17 mouse cellular contexts compared by ENCODE assay signal in genomic region chr11:94697703-94698464, GRCm38 (mm10). TPM values are rescaled to one million over a fixed set of nuclear protein-coding genes. Genes with fewer than 3 reads are reported as not detected.
DNase-seq lines count a peak whose midpoint lies in the region; ATAC-seq and TF ChIP-seq lines count a peak whose summit lies in the region.
"Had no signal": no experiment of that assay in that cellular context is flagged by ENCODE, and none has a peak within 500 bp of the region (broad histone marks: within the 10 kb centered on the region; RNA-seq: fewer than 3 reads in every experiment).

No protein-coding gene starts in this region.

- 0 out of 2 replicates have a peak, but pooled peaks cover 4% of the 10 kb centered on the region for H3K27me3 ChIP-seq in lung, embryonic 14.5 days (ENCODE audit: insufficient read depth, low read length)
- H3K27me3 ChIP-seq in E14TG2a.4 (ENCODE audit: insufficient read depth, low read length): peaks cover 5% of the 10 kb centered on the region; the same call in 1 of the 2 replicates
- no peaks in the 10 kb centered on the region for H3K27me3 ChIP-seq in embryonic facial prominence, embryonic 14.5 days (replicated peaks; ENCODE audit: control insufficient read depth, insufficient read depth, low read length)
- H3K27me3 ChIP-seq: hindbrain, embryonic 12.5 days had no signal

- no peak for TF ChIP-seq CTCF in lung, embryonic 14.5 days (IDR thresholded peaks at IDR 0.05; ENCODE audit: low read depth)
- no peak for TF ChIP-seq CTCF in E14TG2a.4 (conservative IDR thresholded peaks at IDR 0.05; ENCODE audit: low read length)

- no peaks in the 10 kb centered on the region for H3K9me3 ChIP-seq in lung, embryonic 14.5 days (ENCODE audit: low read depth, low read length)
- no peaks in the 10 kb centered on the region for H3K9me3 ChIP-seq in E14TG2a.4 (ENCODE audit: low read length)
- H3K9me3 ChIP-seq in embryonic facial prominence, embryonic 14.5 days (ENCODE audit: control insufficient read depth, low read length): no peaks in the 10 kb centered on the region
- H3K9me3 ChIP-seq: heart, embryonic 15.5 days; hindbrain, embryonic 12.5 days; limb, embryonic 15.5 days; lung, embryonic 15.5 days had no signal

- H3K9ac ChIP-seq in lung, embryonic 14.5 days: no peak overlapping the region
- H3K9ac ChIP-seq in embryonic facial prominence, embryonic 14.5 days (ENCODE audit: low read depth, low read length): no peak overlapping the region
- H3K9ac ChIP-seq: heart, embryonic 15.5 days; hindbrain, embryonic 12.5 days; limb, embryonic 15.5 days; lung, embryonic 15.5 days had no signal

- peaks cover 3% of the 10 kb centered on the region; the same call in 1 of the 2 replicates for H3K4me1 ChIP-seq in lung, embryonic 14.5 days (ENCODE audit: insufficient read depth)
- peaks cover 22% of the 10 kb centered on the region for H3K4me1 ChIP-seq in E14TG2a.4 (replicated peaks; ENCODE audit: low read depth, low read length)
- no peaks in the 10 kb centered on the region; the same call in 1 of the 2 replicates for H3K4me1 ChIP-seq in embryonic facial prominence, embryonic 14.5 days (ENCODE audit: control insufficient read depth, insufficient read depth, low read length)

- H3K36me3 ChIP-seq in lung, embryonic 14.5 days (ENCODE audit: insufficient read depth): no peaks in the 10 kb centered on the region
- H3K36me3 ChIP-seq in E14TG2a.4 (ENCODE audit: insufficient read depth, low read length): no peaks in the 10 kb centered on the region
- H3K36me3 ChIP-seq in embryonic facial prominence, embryonic 14.5 days (ENCODE audit: control insufficient read depth, insufficient read depth, low read length): no peaks in the 10 kb centered on the region
- H3K36me3 ChIP-seq: heart, embryonic 15.5 days; hindbrain, embryonic 12.5 days; limb, embryonic 15.5 days; lung, embryonic 15.5 days had no signal

- DNase-seq in lung, embryonic 14.5 days: no peak
- no peak for DNase-seq in lung, postnatal 4 days
- no peak for DNase-seq in embryonic facial prominence, embryonic 14.5 days (ENCODE audit: low spot score)
- peak; percentile 65 to 70 for DNase-seq in thymus, postnatal 10 days (ENCODE audit: low spot score in 2 of 2)
- no peak for DNase-seq in adipocyte (ENCODE audit: low spot score)
- no peak for DNase-seq in B cell, adult 2 months
- DNase-seq: adrenal gland, postnatal 10 days; cerebellum, postnatal 25 days; kidney, adult 18-20 months had no signal

- H3K27ac ChIP-seq in lung, embryonic 14.5 days (ENCODE audit: low read depth): no peak overlapping the region
- H3K27ac ChIP-seq in embryonic facial prominence, embryonic 14.5 days (replicated peaks; ENCODE audit: low read depth, low read length): no peak overlapping the region
- H3K27ac ChIP-seq: heart, embryonic 15.5 days; hindbrain, embryonic 12.5 days; limb, embryonic 15.5 days; lung, embryonic 15.5 days had no signal

- WGBS in lung, embryonic 14.5 days: 43% methylated on average over 13 of the region's 13 CpGs
- 47% methylated on average over 13 of the region's 13 CpGs for WGBS in embryonic facial prominence, embryonic 14.5 days

- H3K4me3 ChIP-seq in lung, embryonic 14.5 days (ENCODE audit: low read depth, low read length): no peak overlapping the region
- 0 out of 2 replicates have a peak overlapping the region, but pooled peaks have one; percentile 20 for H3K4me3 ChIP-seq in E14TG2a.4 (replicated peaks; ENCODE audit: low read length)
- no peak overlapping the region for H3K4me3 ChIP-seq in embryonic facial prominence, embryonic 14.5 days (ENCODE audit: low read depth, low read length)
- H3K4me3 ChIP-seq: heart, embryonic 15.5 days; hindbrain, embryonic 12.5 days; limb, embryonic 15.5 days; lung, embryonic 15.5 days had no signal

- H3K4me2 ChIP-seq in lung, embryonic 14.5 days: no peak overlapping the region
- no peak overlapping the region for H3K4me2 ChIP-seq in embryonic facial prominence, embryonic 14.5 days (ENCODE audit: low read depth, low read length)
- H3K4me2 ChIP-seq: heart, embryonic 15.5 days; hindbrain, embryonic 12.5 days; limb, embryonic 15.5 days; lung, embryonic 15.5 days had no signal

- 0 out of 2 replicates have a peak, but pooled peaks have one; percentile 28 for ATAC-seq in lung, embryonic 14.5 days (ENCODE audit: insufficient read depth)
- 0 out of 2 replicates have a peak, but pooled peaks have one; percentile 12 for ATAC-seq in embryonic facial prominence, embryonic 14.5 days (ENCODE audit: low read depth)
- ATAC-seq in megakaryocyte progenitor cell, adult 5-6 weeks (replicated peaks; ENCODE audit: poor library complexity): no peak

RNA-seq across cellular contexts. Expression of gene Gm11541, which starts 6.4 kb away (rescaled TPM):
- 1.5 and 2.0 TPM in 2 replicates for polyA plus RNA-seq in lung, embryonic 14.5 days (2014; fragmentation: Nextera tagmentation; extraction: Ambion mirVana)
- polyA plus RNA-seq in embryonic facial prominence, embryonic 14.5 days (2014; fragmentation: Nextera tagmentation; extraction: Ambion mirVana): 0.51 and 0.85 TPM in 2 replicates
- total RNA-seq in megakaryocyte progenitor cell, adult 5-6 weeks (2015): not detected in 2 replicates
- total RNA-seq in megakaryocyte progenitor cell, adult 5-6 weeks (2017): not detected in 2 replicates
- total RNA-seq: adrenal gland, postnatal 10 days had no signal
- polyA plus RNA-seq: gonadal fat pad, adult 2 months; heart, embryonic 15.5 days; neural tube, embryonic 11.5 days had no signal

RNA-seq across cellular contexts. Expression of gene Xylt2, which starts 20.6 kb away (rescaled TPM):
- polyA plus RNA-seq in lung, embryonic 14.5 days (2014; fragmentation: Nextera tagmentation; extraction: Ambion mirVana): 25.0 and 31.5 TPM in 2 replicates
- 22.5 and 29.1 TPM in 2 replicates for polyA plus RNA-seq in embryonic facial prominence, embryonic 14.5 days (2014; fragmentation: Nextera tagmentation; extraction: Ambion mirVana)
- 1.8 and 2.2 TPM in 2 replicates for total RNA-seq in megakaryocyte progenitor cell, adult 5-6 weeks (2015)
- total RNA-seq in megakaryocyte progenitor cell, adult 5-6 weeks (2017): 4.9 and 5.2 TPM in 2 replicates

RNA-seq across cellular contexts. Expression of gene Cdc34b, which starts 43.7 kb away (rescaled TPM):
- 0.20 and 0.21 TPM in 2 replicates for polyA plus RNA-seq in lung, embryonic 14.5 days (2014; fragmentation: Nextera tagmentation; extraction: Ambion mirVana)
- polyA plus RNA-seq in embryonic facial prominence, embryonic 14.5 days (2014; fragmentation: Nextera tagmentation; extraction: Ambion mirVana): 0.22 and 0.24 TPM in 2 replicates
- total RNA-seq in megakaryocyte progenitor cell, adult 5-6 weeks (2015): not detected in 2 replicates
- not detected in 2 replicates for total RNA-seq in megakaryocyte progenitor cell, adult 5-6 weeks (2017)
- polyA plus RNA-seq: heart, embryonic 15.5 days; limb, embryonic 15.5 days; neural tube, embryonic 11.5 days had no signal

RNA-seq across cellular contexts. Expression of gene Eme1, which starts 44.1 kb away (rescaled TPM):
- 30.0 and 35.4 TPM in 2 replicates for polyA plus RNA-seq in lung, embryonic 14.5 days (2014; fragmentation: Nextera tagmentation; extraction: Ambion mirVana)
- 12.6 and 16.9 TPM in 2 replicates for polyA plus RNA-seq in embryonic facial prominence, embryonic 14.5 days (2014; fragmentation: Nextera tagmentation; extraction: Ambion mirVana)
- total RNA-seq in megakaryocyte progenitor cell, adult 5-6 weeks (2015): 9.4 and 9.9 TPM in 2 replicates
- 28.8 and 37.1 TPM in 2 replicates for total RNA-seq in megakaryocyte progenitor cell, adult 5-6 weeks (2017)

RNA-seq across cellular contexts. Expression of gene Mrpl27, which starts 44.3 kb away (rescaled TPM):
- 137 TPM in 2 replicates for polyA plus RNA-seq in lung, embryonic 14.5 days (2014; fragmentation: Nextera tagmentation; extraction: Ambion mirVana)
- polyA plus RNA-seq in embryonic facial prominence, embryonic 14.5 days (2014; fragmentation: Nextera tagmentation; extraction: Ambion mirVana): 98.3 and 105 TPM in 2 replicates
- 53.4 and 53.5 TPM in 2 replicates for total RNA-seq in megakaryocyte progenitor cell, adult 5-6 weeks (2015)
- total RNA-seq in megakaryocyte progenitor cell, adult 5-6 weeks (2017): 46.4 and 46.8 TPM in 2 replicates

Comparison
In these comparisons a context has a peak if more than half of its experiments do, and no peak if none do; other contexts are left out.
1. DNase-seq: peak in thymus, postnatal 10 days (2 of 2); none in lung, embryonic 14.5 days (single experiment), lung, postnatal 4 days (0 of 2), embryonic facial prominence, embryonic 14.5 days (single experiment), adipocyte (single experiment) and B cell, adult 2 months (0 of 2).